Mouse (Mus musculus): Measurements from ENCODE around the gene Mybl2.

GRCm38 (mm10) chr2:163031757-163032156, 22.7 kb upstream of the Mybl2 start:
- TF ChIP-seq GATA1 (IDR thresholded peaks at IDR 0.05; ENCODE audit: low read length) (no peak), TAL1 (IDR thresholded peaks at IDR 0.05; ENCODE audit: low read length) (no peak)

All from erythroblast, embryonic 14.5 days (primary cell).